Mouse (Mus musculus) midbrain, embryonic 11.5 days (tissue): ENCODE measurements at regions not wholly inside any gene's neighbourhood (a gene's known extent, or its start where the extent isn't known, plus 50 kb on each side); places are given as distances from the start of the nearest gene placed in this dataset.

Source experiments
- ATAC-seq: fragments of 200-750 bp; cut with Nextera tagmentation; 2 replicates; pipeline ENCODE4 v1.8.0; 2017; ENCODE audit warnings: moderate TSS enrichment, moderate library complexity; ENCODE audit not compliant: low FRiP score
- DNase-seq: peaks from one replicate; pipeline ENCODE4 v3.0.0; 2015; ENCODE audit warnings: low spot score; ENCODE audit errors: missing footprints
- H3K27ac ChIP-seq: fragments of 300-500 bp; sonication (generic); 2 replicates; pipeline ENCODE4 v1.5.1; 2014; ENCODE audit warnings: low read depth, low read length
- H3K27me3 ChIP-seq: fragments of 300-500 bp; sonication (generic); 2 replicates; pipeline ENCODE4 v1.6.1; 2014; ENCODE audit warnings: mild to moderate bottlenecking, low read length, moderate library complexity, mixed read lengths; ENCODE audit not compliant: control insufficient read depth, insufficient read depth
- H3K36me3 ChIP-seq: fragments of 300-500 bp; sonication (generic); 2 replicates; pipeline ENCODE4 v1.6.1; 2014; ENCODE audit warnings: mild to moderate bottlenecking, low read length, moderate library complexity, mixed read lengths; ENCODE audit not compliant: control insufficient read depth, insufficient read depth
- H3K4me1 ChIP-seq: fragments of 300-500 bp; sonication (generic); 2 replicates; pipeline ENCODE4 v1.6.1; 2014; ENCODE audit warnings: low read length; ENCODE audit not compliant: control insufficient read depth, insufficient read depth
- H3K4me2 ChIP-seq: fragments of 300-500 bp; sonication (generic); 2 replicates; pipeline ENCODE4 v1.6.1; 2014; ENCODE audit warnings: mild to moderate bottlenecking, moderate library complexity
- H3K4me3 ChIP-seq: fragments of 300-500 bp; sonication (generic); 2 replicates; pipeline ENCODE4 v1.5.1; 2014; ENCODE audit warnings: low read depth, low read length
- H3K9ac ChIP-seq: fragments of 300-500 bp; sonication (generic); 2 replicates; pipeline ENCODE4 v1.6.1; 2014; ENCODE audit warnings: low read length
- H3K9me3 ChIP-seq: fragments of 300-500 bp; sonication (generic); 2 replicates; pipeline ENCODE4 v1.6.1; 2016; ENCODE audit warnings: low read length; ENCODE audit not compliant: control insufficient read depth
- WGBS: fragments of 180-500 bp; shearing (Covaris S2); extraction: QIAGEN DNeasy Blood & Tissue Kit; methylation state at CpG from one replicate; pipeline ENCODE4 v1.1.7; 2014; 5-methylcytosine and 5-hydroxymethylcytosine counted together

GRCm38 (mm10) chr2:61082640-61083039 lies 119.6 kb upstream of the Rbms1 start:
- Histone ChIP-seq H3K36me3 (no peaks in the 10 kb centered on the region), H3K27ac (no peak overlapping the region), H3K9me3 (no peaks in the 10 kb centered on the region), H3K27me3 (no peaks in the 10 kb centered on the region), H3K4me3 (no peak overlapping the region), H3K4me2 (no peak overlapping the region), H3K9ac (no peak overlapping the region), H3K4me1 (no peaks in the 10 kb centered on the region)
- DNase-seq (no peak), ATAC-seq (no peak)

GRCm38 (mm10) chr2:61080006-61080405 lies 117.0 kb upstream of the Rbms1 start:
- 64% methylated on average over 4 of the region's 4 CpGs for WGBS
- no peak for ATAC-seq
- H3K4me2 ChIP-seq: no peak overlapping the region
- no peaks in the 10 kb centered on the region for H3K9me3 ChIP-seq
- H3K9ac ChIP-seq: no peak overlapping the region
- no peak overlapping the region for H3K27ac ChIP-seq
- H3K4me3 ChIP-seq: no peak overlapping the region
- H3K36me3 ChIP-seq: no peaks in the 10 kb centered on the region
- H3K27me3 ChIP-seq: no peaks in the 10 kb centered on the region
- H3K4me1 ChIP-seq: no peaks in the 10 kb centered on the region
- DNase-seq: no peak

GRCm38 (mm10) chr2:61071025-61071424 lies 108.0 kb upstream of the Rbms1 start:
- WGBS: 76% methylated on average over 3 of the region's 3 CpGs
- no peak overlapping the region for H3K9ac ChIP-seq
- no peak overlapping the region for H3K4me2 ChIP-seq

GRCm38 (mm10) chr2:61067877-61068276 lies 104.9 kb upstream of the Rbms1 start:
- Histone ChIP-seq H3K9ac (no peak overlapping the region), H3K36me3 (no peaks in the 10 kb centered on the region), H3K9me3 (no peaks in the 10 kb centered on the region), H3K27me3 (no peaks in the 10 kb centered on the region), H3K4me3 (no peak overlapping the region), H3K27ac (no peak overlapping the region), H3K4me1 (no peaks in the 10 kb centered on the region), H3K4me2 (no peak overlapping the region)
- ATAC-seq (no peak), DNase-seq (no peak)
- WGBS: 74% methylated on average over 2 of the region's 2 CpGs

More at GRCm38 (mm10) chr2:61071025-61071424, 108.0 kb upstream of the Rbms1 start:
- H3K27me3 ChIP-seq: no peaks in the 10 kb centered on the region
- H3K36me3 ChIP-seq: no peaks in the 10 kb centered on the region
- H3K27ac ChIP-seq: no peak overlapping the region
- ATAC-seq (no peak), DNase-seq (no peak)
- no peaks in the 10 kb centered on the region for H3K4me1 ChIP-seq
- H3K4me3 ChIP-seq: no peak overlapping the region
- no peaks in the 10 kb centered on the region for H3K9me3 ChIP-seq

- no peaks in the 10 kb centered on the region for H3K36me3 ChIP-seq
- H3K9me3 ChIP-seq: no peaks in the 10 kb centered on the region
- H3K4me2 ChIP-seq: no peak overlapping the region
- H3K9ac ChIP-seq: no peak overlapping the region
- no peaks in the 10 kb centered on the region for H3K4me1 ChIP-seq
- no peak for ATAC-seq
- WGBS: 81% methylated on average over 2 of the region's 2 CpGs
- no peak for DNase-seq
- no peaks in the 10 kb centered on the region for H3K27me3 ChIP-seq
- H3K27ac ChIP-seq: no peak overlapping the region
- no peak overlapping the region for H3K4me3 ChIP-seq
These were observed 99.1 kb upstream of the Rbms1 start for GRCm38 (mm10) chr2:61062125-61062524.

- Histone ChIP-seq H3K9me3 (no peaks in the 10 kb centered on the region), H3K4me2 (no peak overlapping the region), H3K27me3 (no peaks in the 10 kb centered on the region), H3K9ac (no peak overlapping the region), H3K4me3 (no peak overlapping the region), H3K36me3 (no peaks in the 10 kb centered on the region), H3K27ac (no peak overlapping the region), H3K4me1 (no peaks in the 10 kb centered on the region)
- DNase-seq (no peak), ATAC-seq (no peak)
- 84% methylated on average over 1 of the region's 1 CpGs for WGBS
These were observed 97.9 kb upstream of the Rbms1 start for GRCm38 (mm10) chr2:61060906-61061305.

GRCm38 (mm10) chr2:61058545-61059235 lies 95.7 kb upstream of the Rbms1 start:
- H3K27me3 ChIP-seq: no peaks in the 10 kb centered on the region
- H3K36me3 ChIP-seq: no peaks in the 10 kb centered on the region
- H3K9me3 ChIP-seq: no peaks in the 10 kb centered on the region
- DNase-seq (no peak), ATAC-seq (no peak)
- no peak overlapping the region for H3K27ac ChIP-seq
- WGBS: 25% methylated on average over 6 of the region's 6 CpGs
- H3K4me1 ChIP-seq: no peaks in the 10 kb centered on the region
- H3K4me2 ChIP-seq: no peak overlapping the region
- H3K9ac ChIP-seq: no peak overlapping the region
- no peak overlapping the region for H3K4me3 ChIP-seq

- DNase-seq: no peak
- no peak overlapping the region for H3K4me2 ChIP-seq
These were observed 89.3 kb upstream of the Rbms1 start for GRCm38 (mm10) chr2:61052296-61052695.

GRCm38 (mm10) chr2:61051808-61052207 lies 88.8 kb upstream of the Rbms1 start:
- H3K9ac ChIP-seq: no peak overlapping the region
- ATAC-seq (no peak), DNase-seq (no peak)
- H3K4me1 ChIP-seq: no peaks in the 10 kb centered on the region
- no peak overlapping the region for H3K4me2 ChIP-seq
- H3K36me3 ChIP-seq: no peaks in the 10 kb centered on the region
- WGBS: 91% methylated on average over 8 of the region's 8 CpGs
- H3K27me3 ChIP-seq: no peaks in the 10 kb centered on the region
- H3K9me3 ChIP-seq: no peaks in the 10 kb centered on the region
- no peak overlapping the region for H3K27ac ChIP-seq
- H3K4me3 ChIP-seq: no peak overlapping the region

More at GRCm38 (mm10) chr2:61052296-61052695, 89.3 kb upstream of the Rbms1 start:
- 71% methylated on average over 9 of the region's 9 CpGs for WGBS
- Histone ChIP-seq H3K9ac (no peak overlapping the region), H3K27me3 (no peaks in the 10 kb centered on the region), H3K36me3 (no peaks in the 10 kb centered on the region), H3K9me3 (no peaks in the 10 kb centered on the region), H3K4me1 (no peaks in the 10 kb centered on the region), H3K4me3 (no peak overlapping the region), H3K27ac (no peak overlapping the region)
- no peak for ATAC-seq
